Mouse (Mus musculus) layer of hippocampus, adult 18-20 months (tissue): ENCODE results near the gene Ublcp1. TPM values are rescaled to one million over a fixed set of nuclear protein-coding genes. Genes with fewer than 3 reads are reported as not detected.
A peak's percentile ranks its signal among the peaks of the same experiment; 100 is the strongest.
"Not testable (repeated sequence)": the region's sequence is repeated elsewhere in the genome, so short reads cannot be mapped to it uniquely, and the experiment has no call there.

Experiments
- DNase-seq, 2 experiments: peaks; one replicate each; pipeline ENCODE4 v3.0.0; 2022; ENCODE audit warnings: low spot score in 2 of 2
- total RNA-seq, 2 experiments: library from RNA; stranded (reverse); gene quantifications; 2 replicates each; pipeline ENCODE4 v1.2.3; 2021

The Ublcp1 gene
- total RNA-seq, 2 experiments from 2014 or later, result 46.7 to 49.2 TPM

DNA sequence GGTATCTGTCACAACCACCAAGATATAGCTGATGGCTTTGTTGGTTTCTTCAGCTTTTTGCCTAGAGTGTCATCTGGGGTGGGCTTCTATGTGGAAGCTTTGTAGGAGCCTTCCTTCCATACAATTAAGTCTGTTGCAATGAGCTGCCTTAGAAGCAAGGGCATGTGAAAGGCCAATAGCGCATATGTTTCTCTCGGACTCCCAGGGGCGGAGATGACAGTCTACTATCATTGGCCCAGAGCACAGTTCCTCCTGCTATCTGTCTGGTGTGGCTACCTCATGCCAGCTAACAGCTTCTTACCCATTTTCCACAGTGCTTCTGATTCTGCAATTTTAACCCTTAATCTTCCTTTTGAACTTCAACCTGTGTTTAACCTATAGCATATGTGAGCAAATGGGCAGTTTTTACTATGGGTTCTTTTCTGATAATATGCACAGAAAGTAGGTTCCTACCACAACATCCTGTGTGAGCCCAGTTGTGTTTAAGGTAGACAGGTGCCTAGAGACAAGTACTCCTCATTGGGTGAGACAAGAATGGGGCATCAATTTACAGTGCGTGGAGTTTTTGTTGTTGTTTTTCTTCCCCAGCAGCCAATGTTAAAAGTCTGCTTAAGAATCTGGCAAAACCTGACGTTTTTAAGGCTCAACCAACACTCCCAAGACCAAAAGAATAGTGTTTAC lies 24.5 kb upstream of the Ublcp1 start:
- no peak for DNase-seq

DNA sequence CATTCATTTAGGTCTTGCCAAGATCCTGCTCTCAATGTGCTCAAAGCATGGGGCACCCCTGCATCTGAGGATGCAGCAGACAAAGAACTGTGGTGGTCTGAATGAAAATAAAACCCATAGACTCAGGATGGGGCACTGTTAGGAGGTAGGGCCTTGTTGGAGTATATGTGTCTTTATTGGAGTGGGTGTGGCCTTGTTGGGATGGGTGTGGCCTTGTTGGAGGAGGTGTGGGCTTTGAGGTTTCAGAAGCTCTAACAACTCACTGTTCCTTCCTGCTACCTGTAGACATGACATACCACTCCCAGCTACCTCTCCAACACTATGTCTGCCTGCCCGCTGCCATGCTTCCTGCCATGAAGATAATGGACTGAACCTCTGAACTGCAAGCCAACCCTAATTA lies 18.8 kb upstream of the Ublcp1 start:
- DNase-seq, result no peak

DNA sequence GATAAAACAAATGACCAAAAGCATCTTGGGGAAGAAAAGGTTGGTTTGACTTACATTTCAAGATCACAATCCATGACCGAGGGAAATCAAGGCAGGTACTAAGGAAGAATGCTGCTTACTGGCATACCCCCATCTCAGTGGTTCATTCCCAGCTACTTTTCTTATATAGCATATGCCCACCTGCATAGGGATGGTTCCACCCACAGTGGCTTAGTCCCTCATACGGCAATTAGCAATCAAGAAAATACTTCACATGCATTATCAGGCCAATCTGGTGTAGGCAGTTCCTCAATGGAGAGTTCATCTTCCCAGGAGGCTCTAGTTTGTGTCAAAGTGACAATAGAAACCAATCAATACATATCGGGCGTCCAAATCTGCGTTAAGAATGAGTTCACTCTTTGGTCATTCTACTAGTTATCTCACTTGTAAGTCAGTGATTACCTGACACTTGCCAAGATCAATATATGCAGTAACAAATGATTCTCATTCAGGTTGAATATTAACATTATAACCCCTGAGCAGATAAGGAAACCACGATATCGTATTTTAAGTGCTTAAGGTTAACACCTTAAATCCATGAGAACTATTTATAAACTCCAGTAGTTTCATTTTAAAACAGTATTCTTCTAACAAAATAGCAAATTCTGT lies 14.9 kb upstream of the Ublcp1 start:
- DNase-seq, result no peak

DNA sequence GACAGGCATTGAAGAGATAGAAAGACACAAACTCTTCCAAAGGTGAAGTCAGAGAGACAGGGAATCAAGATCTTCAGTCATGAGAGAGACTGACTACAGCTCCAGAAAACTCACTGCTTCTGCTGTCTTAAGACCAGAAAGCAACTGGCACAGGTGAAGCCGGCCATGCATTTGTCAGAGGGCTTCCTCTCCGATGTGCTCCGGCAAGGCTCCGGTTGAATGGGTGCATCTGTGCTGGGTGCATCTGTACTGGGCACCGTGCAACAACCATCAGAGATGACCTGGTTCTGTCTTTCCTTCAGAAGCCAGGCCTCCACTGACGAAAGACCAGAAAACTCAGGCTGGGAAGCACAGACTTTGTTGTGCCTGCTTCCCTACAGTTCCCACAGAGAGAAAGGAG lies 9.9 kb upstream of the Ublcp1 start:
- DNase-seq, result no peak

DNA sequence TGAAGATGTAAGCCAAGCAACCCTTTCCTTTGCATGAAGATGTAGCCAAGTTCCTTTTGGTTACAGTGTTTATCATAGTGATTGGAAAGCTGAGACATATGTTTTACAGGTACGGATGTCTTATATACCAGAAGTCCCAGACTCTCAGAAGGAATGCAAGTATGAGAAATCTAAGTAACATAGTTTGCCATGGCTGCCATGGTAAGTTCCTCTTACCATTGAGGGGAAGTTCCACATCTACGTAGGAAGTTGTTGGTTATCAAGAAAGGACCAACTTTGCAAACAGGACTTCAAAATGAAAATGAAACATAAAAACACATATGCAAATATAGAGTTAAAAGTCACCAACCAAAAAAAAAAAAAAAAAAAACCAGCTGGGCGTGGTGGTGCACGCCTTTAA lies 8.1 kb upstream of the Ublcp1 start:
- DNase-seq, result no peak

DNA sequence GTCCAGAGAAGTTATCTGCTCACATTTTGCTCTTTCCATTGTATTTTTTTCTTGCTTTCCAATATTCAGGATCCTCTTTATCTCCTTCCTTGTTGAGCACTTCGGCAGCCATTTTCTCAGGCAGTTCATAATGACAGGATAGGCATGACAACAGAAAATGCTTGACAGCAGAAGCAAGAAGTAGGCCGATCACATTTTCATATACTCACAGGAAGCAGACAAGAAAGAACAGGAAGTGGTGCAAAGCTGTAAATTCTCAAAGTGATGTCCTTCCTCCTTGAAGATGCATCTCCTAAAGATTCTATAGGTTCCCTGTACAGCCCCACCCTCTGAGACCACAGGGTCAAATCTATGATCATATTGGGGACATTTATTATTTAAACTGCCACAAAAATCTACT lies 6.1 kb upstream of the Ublcp1 start:
- DNase-seq, result no peak

DNA sequence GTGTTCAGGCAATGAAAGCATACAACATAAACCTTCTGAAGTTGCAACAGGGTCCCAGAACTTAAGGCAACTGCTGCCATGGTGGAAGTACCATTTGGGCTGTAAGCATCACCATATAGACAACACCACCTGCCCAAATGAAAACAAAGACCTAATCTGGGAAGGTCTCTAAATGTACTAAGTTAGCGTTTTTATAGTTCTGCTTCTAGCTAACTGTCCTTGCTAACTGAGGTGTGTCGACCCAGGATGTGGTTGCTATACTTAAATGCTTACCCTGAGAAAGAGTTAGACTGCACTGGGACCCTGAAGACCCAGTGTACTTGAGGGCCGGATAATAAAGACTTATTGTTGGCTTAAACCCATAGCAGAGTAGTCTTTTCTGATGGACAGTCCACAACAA lies 5.2 kb upstream of the Ublcp1 start:
- no peak for DNase-seq

DNA sequence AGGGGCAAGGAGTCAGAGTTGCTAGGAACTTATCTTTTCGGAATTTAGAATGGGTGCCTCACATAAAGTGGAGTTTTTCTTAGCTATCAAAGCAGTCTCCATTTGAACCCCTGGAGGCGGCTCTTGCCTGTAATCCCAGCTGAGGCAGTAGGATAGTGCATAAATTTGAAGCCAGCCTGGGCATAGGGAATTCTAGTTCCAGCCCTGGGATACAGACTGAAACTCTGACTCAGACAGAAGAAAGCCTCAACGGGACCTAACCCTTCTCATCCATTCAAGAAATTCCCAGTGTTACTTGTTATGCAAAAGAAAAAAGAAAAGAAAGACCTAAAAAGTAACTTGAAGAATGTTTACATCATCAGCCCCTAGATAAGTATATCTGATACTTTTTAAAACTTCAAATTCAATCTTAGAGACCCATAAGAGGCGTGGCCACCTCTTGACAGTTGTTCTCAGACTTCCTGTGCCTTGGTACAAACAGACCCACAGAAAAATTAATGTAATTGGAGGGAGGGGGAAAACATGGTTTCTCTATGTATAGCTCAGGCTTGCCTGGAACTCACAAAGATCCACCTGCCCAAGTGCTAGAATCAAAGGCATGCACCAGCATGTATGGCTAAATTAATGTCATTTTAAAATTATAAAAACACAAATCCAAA lies 1.2 kb upstream of the Ublcp1 start:
- peak in 1 of 2 experiments; percentile 13 for DNase-seq

DNA sequence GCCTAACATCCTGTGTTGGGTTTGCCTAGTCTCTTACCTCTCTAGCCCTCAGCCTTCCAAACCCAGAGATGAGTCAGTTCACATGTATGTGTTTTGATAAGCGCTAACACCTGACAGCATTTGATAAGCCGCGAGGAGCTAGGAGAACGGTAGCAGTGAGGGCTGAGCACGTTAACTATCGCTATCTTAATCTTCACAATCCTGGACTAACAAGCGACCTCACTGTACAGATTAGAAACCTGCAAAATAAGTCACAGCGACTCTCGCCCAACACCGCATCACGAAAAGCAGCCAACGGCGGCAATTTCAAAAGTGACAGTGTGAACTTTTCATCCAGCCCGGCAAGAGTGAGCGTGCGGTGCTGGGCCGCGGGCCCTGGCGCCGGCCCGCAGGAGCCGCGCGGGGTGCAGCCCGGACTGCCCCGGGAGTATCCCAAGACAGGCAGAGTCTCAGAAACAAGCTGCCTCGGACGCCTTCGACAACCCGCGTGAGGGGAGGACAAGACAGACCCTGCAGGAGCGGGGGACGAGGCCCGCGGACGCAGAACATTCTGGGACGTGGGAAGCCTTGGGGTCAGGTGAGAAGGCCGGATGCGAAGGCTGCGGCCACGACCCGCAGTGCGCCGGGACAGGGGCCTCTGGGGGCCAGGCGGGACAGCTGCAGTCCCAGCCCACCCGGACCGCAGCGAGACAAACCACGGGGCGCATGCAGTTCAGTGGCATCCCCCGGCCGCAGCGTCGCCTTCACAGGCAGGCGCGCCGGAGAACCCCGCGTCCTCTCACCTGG lies 459 bp downstream of the Ublcp1 start:
- DNase-seq, result peak in 1 of 2 experiments; percentile 44

DNA sequence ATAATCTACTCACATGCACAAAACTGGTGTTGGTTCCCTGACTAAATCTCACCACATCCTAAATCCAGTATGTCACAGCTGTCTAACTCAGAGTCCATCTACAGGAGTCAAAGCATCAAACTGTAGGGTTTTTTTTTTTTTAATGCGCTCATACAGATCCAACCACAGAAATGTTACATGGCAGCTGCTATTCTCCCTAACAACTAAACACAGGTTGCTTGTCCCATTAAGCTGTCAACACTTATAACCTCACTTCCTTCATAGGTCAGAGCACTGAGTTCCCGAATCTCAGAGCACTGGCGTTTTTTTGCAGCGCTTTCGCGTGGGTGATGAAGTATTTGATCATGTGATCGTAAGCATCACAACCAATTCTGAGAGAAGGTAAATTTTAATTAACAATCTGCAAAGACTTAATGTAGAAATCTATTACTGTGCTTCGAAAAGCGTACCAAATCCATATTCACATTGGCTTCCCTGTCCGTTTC lies 1.9 kb downstream of the Ublcp1 start:
- DNase-seq, result no peak

DNA sequence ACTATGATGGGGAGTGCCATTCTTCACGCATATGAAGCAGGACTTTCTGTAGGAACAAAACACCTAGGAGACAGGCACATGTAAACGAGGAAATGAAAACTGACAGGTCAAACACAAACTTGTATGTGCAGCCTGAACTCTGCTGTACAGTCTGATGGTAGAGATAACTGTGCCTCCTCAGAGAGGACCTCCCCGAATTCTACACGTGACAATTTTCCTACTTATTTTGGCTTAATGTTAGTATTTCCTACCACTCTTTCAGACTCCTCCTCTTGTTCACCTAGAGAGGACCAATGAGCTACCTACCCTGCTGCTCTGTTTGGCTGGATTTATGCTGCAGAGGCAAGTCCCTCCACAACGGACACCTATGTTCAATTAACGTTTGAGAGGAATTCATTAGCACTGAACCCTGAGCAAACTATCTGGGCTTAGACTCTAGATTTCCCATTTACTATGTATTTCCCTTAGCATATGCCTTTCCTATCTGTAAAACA lies 3.3 kb downstream of the Ublcp1 start:
- DNase-seq, result no peak

DNA sequence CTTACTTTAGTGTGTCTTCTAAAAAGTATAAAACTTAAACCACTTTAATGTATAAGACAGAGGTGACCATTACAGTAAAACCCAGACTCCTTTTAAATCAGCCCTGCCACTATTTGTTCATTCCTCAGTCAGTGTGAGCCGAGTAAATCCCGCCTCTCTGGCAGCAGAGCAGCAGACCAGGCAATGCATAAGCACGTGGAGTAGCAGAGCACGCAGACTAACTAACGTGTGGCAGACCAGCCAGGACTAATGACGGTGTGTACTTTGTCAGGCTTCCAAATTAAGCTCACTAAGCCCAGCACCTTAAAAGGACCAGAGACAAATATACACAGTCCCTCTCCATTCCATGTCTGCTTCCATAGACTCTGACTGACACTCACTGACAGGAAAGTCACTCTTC lies 8.8 kb downstream of the Ublcp1 start:
- DNase-seq, result no peak

DNA sequence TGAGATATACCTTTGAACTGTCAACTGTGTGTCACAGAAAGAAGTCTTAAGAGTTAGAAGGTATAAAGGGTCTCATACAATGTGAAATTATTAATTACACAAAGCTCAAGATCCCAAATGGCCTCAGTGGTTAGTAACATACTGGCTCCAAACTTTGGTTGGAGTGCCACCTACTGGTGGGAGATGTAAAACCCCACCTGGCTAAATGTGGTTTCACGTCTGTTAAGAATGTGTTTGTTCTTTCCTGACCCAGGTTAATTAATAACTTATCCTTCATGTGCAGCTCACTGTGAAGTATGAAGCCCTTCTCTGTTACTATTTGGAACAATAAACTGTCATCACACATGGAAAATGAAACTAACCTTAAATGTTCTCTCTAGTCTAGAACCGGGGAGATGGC lies 16.9 kb downstream of the Ublcp1 start:
- DNase-seq, result peak; percentile 20 to 66

DNA sequence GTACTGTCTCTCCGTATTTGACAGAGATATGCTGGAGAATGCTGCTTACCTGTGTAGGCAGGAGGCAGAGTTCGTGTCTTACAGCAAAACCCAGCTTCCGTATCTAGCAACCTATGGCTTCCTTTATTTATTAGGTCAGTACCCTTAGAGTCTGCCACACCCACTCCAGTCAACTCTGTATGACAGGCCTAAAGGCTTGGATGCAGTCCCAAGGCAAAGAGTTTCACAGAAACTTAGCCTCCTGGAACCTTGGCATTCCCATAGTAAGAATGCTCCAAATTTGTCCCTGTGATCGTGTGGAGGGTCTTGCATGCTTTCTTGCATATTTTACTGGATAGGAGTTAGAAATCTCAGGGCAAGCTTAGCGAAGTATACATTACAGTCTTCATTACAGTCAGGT lies 18.3 kb downstream of the Ublcp1 start:
- not testable (repeated sequence) for DNase-seq

DNA sequence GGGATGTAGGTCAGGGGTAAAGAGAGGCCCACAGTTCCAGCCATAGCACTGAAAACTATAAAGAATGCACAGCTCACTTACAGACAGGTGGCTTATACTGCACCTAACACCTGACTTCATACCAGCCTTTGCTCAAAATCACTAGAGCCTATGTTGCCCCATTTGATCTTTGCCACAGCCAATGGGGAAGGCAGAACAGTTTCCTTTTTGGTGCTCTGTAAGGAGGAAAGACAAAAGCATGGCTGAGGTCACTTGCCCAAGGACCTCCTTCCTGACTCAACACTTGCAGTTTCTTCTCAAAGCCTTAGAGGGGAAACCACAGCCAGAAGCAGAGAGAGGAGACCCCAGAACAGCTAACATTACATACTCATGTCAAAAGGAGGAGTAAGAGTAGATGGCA lies 19.3 kb downstream of the Ublcp1 start:
- DNase-seq, result no peak

DNA sequence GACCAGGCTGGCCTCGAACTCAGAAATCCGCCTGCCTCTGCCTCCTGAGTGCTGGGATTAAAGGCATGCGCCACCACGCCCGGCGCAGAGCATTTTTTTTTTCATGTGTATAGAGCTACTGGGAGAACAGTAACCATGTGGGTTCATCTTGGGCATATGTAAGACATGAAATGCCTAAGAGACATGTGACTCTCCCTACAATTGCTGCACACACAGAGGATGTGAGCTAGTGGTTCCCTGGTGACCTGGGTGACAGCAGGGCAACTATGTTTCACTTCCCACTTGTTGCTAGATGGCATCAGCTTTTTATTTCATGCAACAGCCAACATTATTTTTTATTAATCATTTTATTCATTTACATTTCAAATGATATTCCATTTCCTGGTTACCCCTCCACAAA lies 32.5 kb downstream of the Ublcp1 start:
- no peak for DNase-seq

DNA sequence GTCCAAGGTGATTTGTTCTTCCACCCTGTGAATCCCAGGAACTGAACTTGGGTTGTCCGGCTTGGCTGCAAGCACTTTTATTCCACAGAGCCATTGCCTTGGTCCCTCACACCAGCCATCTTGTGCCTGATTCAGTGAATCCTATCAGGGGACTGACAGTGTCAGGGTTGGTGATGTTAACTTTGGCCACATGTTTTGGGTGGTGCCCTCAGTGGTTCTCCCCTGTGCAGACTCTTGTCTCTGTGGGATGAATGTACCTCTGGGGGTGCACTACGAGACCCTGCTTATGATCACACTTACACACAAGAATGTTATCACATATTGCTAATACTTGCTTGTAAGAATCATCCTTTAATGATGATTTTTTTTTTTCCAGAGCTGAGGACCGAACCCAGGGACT lies 40.3 kb downstream of the Ublcp1 start:
- DNase-seq, result no peak

DNA sequence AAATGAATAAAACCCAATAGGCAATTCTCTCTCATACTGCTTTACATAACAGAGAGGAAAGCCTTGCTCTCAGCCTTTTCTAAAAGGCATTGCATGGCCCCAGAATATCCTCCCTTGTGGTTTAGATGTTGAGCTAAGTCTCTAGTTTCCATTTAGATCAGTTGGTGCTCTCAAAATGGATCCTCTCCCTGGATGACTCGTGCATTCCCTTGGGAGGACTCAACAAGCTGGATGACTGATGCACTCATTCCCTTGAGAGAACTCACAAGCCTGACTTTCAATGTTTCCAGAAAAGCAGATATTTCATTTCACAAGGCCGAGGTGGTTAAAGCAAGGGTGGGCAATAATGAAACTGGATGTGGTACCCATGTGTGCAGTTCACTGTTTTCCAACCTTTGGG lies 42.3 kb downstream of the Ublcp1 start:
- DNase-seq, result no peak

DNA sequence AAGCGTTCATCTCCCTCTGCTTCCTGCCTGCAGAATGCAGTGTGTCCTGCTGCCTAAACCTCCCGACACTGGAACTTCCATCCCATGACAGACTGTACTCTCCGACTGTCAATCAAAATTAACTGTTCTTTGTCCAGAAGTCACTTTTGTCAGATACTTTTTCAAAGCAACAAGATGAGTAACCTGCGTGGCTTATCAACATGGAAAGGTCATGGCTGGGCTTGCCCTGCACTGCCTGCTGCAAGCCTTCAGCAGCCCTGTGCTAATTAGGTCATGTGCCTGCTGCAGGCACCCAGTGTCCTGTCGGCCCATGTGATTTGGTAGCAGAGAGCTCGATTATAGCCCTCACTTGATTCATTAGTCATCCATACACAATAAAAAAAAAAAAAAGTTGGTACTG lies 44.7 kb downstream of the Ublcp1 start:
- DNase-seq, result no peak

DNA sequence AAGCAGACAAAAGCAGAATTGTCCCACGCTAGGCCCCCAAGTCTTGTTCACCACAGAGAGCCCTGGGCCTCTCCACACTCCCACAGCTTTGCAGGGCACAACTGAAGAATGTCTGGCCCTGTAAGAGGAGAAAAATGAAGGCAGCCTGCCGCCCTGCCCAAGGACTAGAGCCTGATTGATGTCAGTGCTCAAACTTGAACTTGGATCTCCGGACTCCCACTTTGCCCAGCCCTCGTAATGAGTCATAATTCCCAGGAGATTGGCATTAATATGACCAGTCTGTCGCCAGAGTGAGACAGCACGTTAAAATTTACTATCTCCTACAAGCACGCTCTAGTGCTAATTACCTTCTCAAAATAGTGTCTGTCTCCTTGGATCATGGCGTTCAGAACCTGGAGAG lies 45.3 kb downstream of the Ublcp1 start:
- DNase-seq, result no peak

DNA sequence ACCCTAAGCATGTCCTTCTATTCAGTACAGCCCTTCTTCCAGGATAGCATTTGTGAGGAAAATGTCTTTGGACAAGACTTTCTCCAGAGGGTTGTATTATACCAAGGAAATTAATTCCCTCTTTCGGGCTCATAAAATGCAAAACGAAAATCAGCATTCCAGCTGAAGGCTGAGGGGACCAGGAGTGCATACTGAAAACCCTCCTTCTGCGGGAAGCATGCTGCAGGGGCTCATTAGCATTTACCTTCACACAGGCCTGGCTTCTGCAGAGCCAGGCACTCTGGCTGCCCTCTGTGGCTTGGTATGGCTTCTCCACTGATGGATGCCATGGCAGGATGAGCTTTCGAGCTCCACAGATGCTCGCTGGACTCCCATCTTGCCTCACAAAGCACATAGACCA lies 46.3 kb downstream of the Ublcp1 start:
- DNase-seq, result no peak

DNA sequence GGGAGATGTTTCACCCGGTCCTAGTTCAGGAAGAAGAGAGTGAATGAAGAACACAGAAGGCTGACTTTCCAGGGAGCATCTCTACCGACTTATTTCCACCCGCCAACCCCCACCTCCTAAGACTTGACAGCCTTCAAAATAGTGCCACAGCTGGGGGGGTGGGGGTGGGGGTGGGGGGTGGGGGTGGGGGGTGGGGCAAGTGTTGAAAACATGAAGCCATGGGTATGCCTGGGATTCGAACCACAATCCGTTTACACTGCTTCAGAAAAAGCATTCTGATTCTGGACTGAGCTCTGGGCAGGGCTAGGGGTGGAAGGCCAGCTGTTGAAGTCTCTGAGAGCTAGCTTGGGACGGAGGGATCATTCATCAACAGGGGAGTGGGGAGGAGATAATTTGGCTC lies 47.0 kb downstream of the Ublcp1 start:
- no peak for DNase-seq
